Mouse (Mus musculus): ENCODE measurements around the gene Cped1.

DNA sequence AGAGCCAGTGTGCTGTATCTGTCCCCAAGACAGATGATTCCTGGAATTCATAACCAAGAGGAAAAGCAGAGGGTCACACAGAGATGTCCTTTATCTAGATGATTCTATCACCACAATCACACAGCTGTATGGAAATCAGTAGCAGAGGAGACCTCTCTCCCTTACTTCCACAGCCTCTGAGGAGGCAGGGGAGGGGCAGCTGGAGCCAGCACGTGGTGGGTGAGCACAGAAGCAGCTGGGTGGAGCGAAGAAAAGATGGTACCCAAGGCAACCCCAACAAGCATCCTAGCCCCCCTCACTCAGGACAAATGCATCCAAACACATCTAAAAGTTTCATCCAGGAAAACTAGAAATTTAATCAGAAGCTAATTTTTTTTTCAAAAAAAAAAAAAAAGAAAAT is 182.7 kb downstream of the Cped1 start:
- TF ChIP-seq CTCF (IDR thresholded peaks at IDR 0.05) = no peak
- TF ChIP-seq EP300 (IDR thresholded peaks at IDR 0.05; ENCODE audit: insufficient read depth, low read depth, low read length) = no peak
- TF ChIP-seq POLR2A (IDR thresholded peaks at IDR 0.05; ENCODE audit: insufficient read depth, low read depth, low read length) = no peak

All from heart, adult 2 months (tissue).